Mouse (Mus musculus) MEL (cell line): ENCODE measurements around the gene Camk2b. TPM values are rescaled to one million over a fixed set of nuclear protein-coding genes. Genes with fewer than 3 reads are reported as not detected.

Source experiments
- DNase-seq: peaks from one replicate; pipeline ENCODE4 v3.0.0; 2011; ENCODE audit warnings: low read depth, low spot score
- H3K27ac ChIP-seq: 2 replicates; pipeline ENCODE4 v1.5.1; 2012; ENCODE audit warnings: low read depth, mild to moderate bottlenecking, control low read depth, low read length, moderate library complexity; ENCODE audit not compliant: control insufficient read depth
- H3K27me3 ChIP-seq, 2 experiments: fragments of 150-350 bp in 1 of 2; sonication (generic) in 1 of 2; 2 replicates each; pipeline ENCODE4 v1.6.1; 2012; ENCODE audit warnings: low read length in 2 of 2, mild to moderate bottlenecking in 2 of 2, improper control_type of control experiment in 1 of 2, moderate library complexity in 1 of 2; ENCODE audit not compliant: insufficient read depth in 2 of 2, control insufficient read depth in 1 of 2
- H3K36me3 ChIP-seq, 2 experiments: 2 replicates each; pipeline ENCODE4 v1.6.1; 2012 to 2014; ENCODE audit warnings: low read length in 2 of 2, improper control_type of control experiment in 1 of 2, inconsistent platforms in 1 of 2, mild to moderate bottlenecking in 1 of 2; ENCODE audit not compliant: insufficient read depth in 2 of 2, control insufficient read depth in 1 of 2
- H3K4me1 ChIP-seq, 2 experiments: fragments of 150-350 bp in 1 of 2; sonication (generic) in 1 of 2; 2 replicates each; pipeline ENCODE4 v1.6.1; 2012; ENCODE audit warnings: low read length in 2 of 2, improper control_type of control experiment in 1 of 2, mild to moderate bottlenecking in 1 of 2; ENCODE audit not compliant: insufficient read depth in 2 of 2, control insufficient read depth in 1 of 2
- H3K4me3 ChIP-seq, 2 experiments: fragments of 150-350 bp in 1 of 2; sonication (generic) in 1 of 2; 2 replicates each; pipeline ENCODE4 v1.5.1; 2012; ENCODE audit warnings: low read depth in 2 of 2, low read length in 2 of 2, mild to moderate bottlenecking in 2 of 2, moderate library complexity in 2 of 2, control low read depth in 1 of 2, improper control_type of control experiment in 1 of 2; ENCODE audit not compliant: control insufficient read depth in 1 of 2, insufficient read depth in 1 of 2
- H3K79me2 ChIP-seq: 2 replicates; pipeline ENCODE4 v1.6.1; 2012; ENCODE audit warnings: mild to moderate bottlenecking, low read length, moderate library complexity; ENCODE audit not compliant: control insufficient read depth, poor library complexity, insufficient read depth
- H3K9ac ChIP-seq: 2 replicates; pipeline ENCODE4 v1.6.1; 2012; ENCODE audit warnings: low read depth, mild to moderate bottlenecking, control low read depth, low read length, moderate library complexity; ENCODE audit not compliant: control insufficient read depth, poor library complexity, severe bottlenecking
- H3K9me3 ChIP-seq: fragments of 150-350 bp; sonication (generic); replicated peaks from 2 replicates; pipeline ENCODE4 v1.6.1; 2012; ENCODE audit warnings: mild to moderate bottlenecking, low read length, improper control_type of control experiment, moderate library complexity; ENCODE audit not compliant: insufficient read depth
- CHD2 ChIP-seq: IDR thresholded peaks from 2 replicates; pipeline ENCODE4 v1.6.1; 2011; ENCODE audit warnings: low read length, improper control_type of control experiment
- ELF1 ChIP-seq: IDR thresholded peaks from 2 replicates; pipeline ENCODE4 v1.6.1; 2014; ENCODE audit warnings: low read depth, mild to moderate bottlenecking, inconsistent platforms, low read length, improper control_type of control experiment, moderate library complexity
- HCFC1 ChIP-seq: IDR thresholded peaks from 2 replicates; pipeline ENCODE4 v1.6.1; 2012; ENCODE audit warnings: low read depth, mild to moderate bottlenecking, inconsistent platforms, low read length, improper control_type of control experiment, moderate library complexity
- KAT2A ChIP-seq: conservative IDR thresholded peaks from 2 replicates; pipeline ENCODE4 v1.6.1; 2012; ENCODE audit warnings: low read depth, low read length, improper control_type of control experiment, inconsistent platforms
- MAZ ChIP-seq: IDR thresholded peaks from 2 replicates; pipeline ENCODE4 v1.6.1; 2012; ENCODE audit warnings: low read depth, mild to moderate bottlenecking, inconsistent platforms, low read length, improper control_type of control experiment
- MXI1 ChIP-seq: IDR thresholded peaks from 2 replicates; pipeline ENCODE4 v1.6.1; 2011; ENCODE audit warnings: mild to moderate bottlenecking, low read depth, low read length, improper control_type of control experiment
- MYB ChIP-seq: IDR thresholded peaks from 2 replicates; pipeline ENCODE4 v1.6.1; 2011; ENCODE audit warnings: mild to moderate bottlenecking, low read depth, low read length, improper control_type of control experiment
- NELFE ChIP-seq: IDR thresholded peaks from 2 replicates; pipeline ENCODE4 v1.6.1; 2011; ENCODE audit warnings: low read depth, low read length, improper control_type of control experiment
- NRF1 ChIP-seq: IDR thresholded peaks from 2 replicates; pipeline ENCODE4 v1.6.1; 2014; ENCODE audit warnings: low read depth, mild to moderate bottlenecking, inconsistent platforms, low read length, improper control_type of control experiment, moderate library complexity; ENCODE audit not compliant: poor library complexity, insufficient read depth, severe bottlenecking
- POLR2A ChIP-seq, 2 experiments: IDR thresholded peaks; 2 replicates each; pipeline ENCODE4 v1.6.1; 2011 to 2012; ENCODE audit warnings: low read length in 2 of 2, mild to moderate bottlenecking in 2 of 2, control low read depth in 1 of 2, improper control_type of control experiment in 1 of 2, low read depth in 1 of 2, moderate library complexity in 1 of 2; ENCODE audit not compliant: control insufficient read depth in 1 of 2, insufficient read depth in 1 of 2, poor library complexity in 1 of 2
- POLR2AphosphoS5 ChIP-seq: IDR thresholded peaks from 2 replicates; pipeline ENCODE4 v1.6.1; 2012; ENCODE audit warnings: low read depth, borderline replicate concordance, mild to moderate bottlenecking, inconsistent platforms, low read length, moderate library complexity, mixed read lengths
- RAD21 ChIP-seq: IDR thresholded peaks from 2 replicates; pipeline ENCODE4 v1.6.1; 2011; ENCODE audit warnings: mild to moderate bottlenecking, low read depth, low read length, improper control_type of control experiment
- RCOR1 ChIP-seq: IDR thresholded peaks from 2 replicates; pipeline ENCODE4 v1.6.1; 2012; ENCODE audit warnings: low read depth, mild to moderate bottlenecking, inconsistent platforms, low read length, improper control_type of control experiment
- TAL1 ChIP-seq: IDR thresholded peaks from 2 replicates; pipeline ENCODE4 v1.6.1; 2012; ENCODE audit warnings: mild to moderate bottlenecking, inconsistent platforms, low read length, moderate library complexity, mixed read lengths
- TCF12 ChIP-seq: IDR thresholded peaks from 2 replicates; pipeline ENCODE4 v1.6.1; 2014; ENCODE audit warnings: low read depth, mild to moderate bottlenecking, inconsistent platforms, low read length, improper control_type of control experiment, moderate library complexity
- UBTF ChIP-seq: IDR thresholded peaks from 2 replicates; pipeline ENCODE4 v1.6.1; 2012; ENCODE audit warnings: low read depth, mild to moderate bottlenecking, inconsistent platforms, low read length, improper control_type of control experiment, moderate library complexity, borderline replicate concordance; ENCODE audit not compliant: insufficient read depth
- USF1 ChIP-seq: IDR thresholded peaks from 2 replicates; pipeline ENCODE4 v1.6.1; 2014; ENCODE audit warnings: low read depth, mild to moderate bottlenecking, inconsistent platforms, low read length, improper control_type of control experiment, moderate library complexity
- USF2 ChIP-seq, 2 experiments: IDR thresholded peaks; 2 replicates each; pipeline ENCODE4 v1.6.1; 2011 to 2012; ENCODE audit warnings: improper control_type of control experiment in 2 of 2, low read length in 2 of 2, borderline replicate concordance in 1 of 2, inconsistent platforms in 1 of 2, low read depth in 1 of 2, mild to moderate bottlenecking in 1 of 2; ENCODE audit not compliant: insufficient read depth in 1 of 2
- ZC3H11A ChIP-seq: IDR thresholded peaks from 2 replicates; pipeline ENCODE4 v1.6.1; 2012; ENCODE audit warnings: low read depth, mild to moderate bottlenecking, inconsistent platforms, low read length, improper control_type of control experiment
- ZKSCAN1 ChIP-seq: IDR thresholded peaks from 2 replicates; pipeline ENCODE4 v1.6.1; 2012; ENCODE audit warnings: low read depth, mild to moderate bottlenecking, inconsistent platforms, low read length, improper control_type of control experiment, moderate library complexity
- ZNF384 ChIP-seq: IDR thresholded peaks from 2 replicates; pipeline ENCODE4 v1.6.1; 2012; ENCODE audit warnings: low read depth, mild to moderate bottlenecking, inconsistent platforms, low read length, improper control_type of control experiment
- polyA plus RNA-seq, 2 experiments: library from polyadenylated mRNA; stranded (reverse) in 1 of 2; unstranded in 1 of 2; fragments of >175 nt in 1 of 2; fragments of >200 nt in 1 of 2; gene quantifications; 2 replicates each; pipeline versions ENCODE4 v1.2.1 to v1.2.4; 2012; ENCODE audit warnings: low replicate concordance in 2 of 2, low read depth in 1 of 2; ENCODE audit not compliant: insufficient read length in 2 of 2, insufficient read depth in 1 of 2, missing spikeins in 1 of 2
- total RNA-seq: library from RNA; depleted of rRNA; stranded (reverse); fragments of 300-350 nt; gene quantifications from 2 replicates; pipeline ENCODE4 v1.2.3, GENCODE M21; 2012

The Camk2b gene
- total and polyA plus RNA-seq, 3 experiments: 0.04 TPM; not detected in 1

GRCm38 (mm10) chr11:6020897-6021839 lies 45.0 kb downstream of the Camk2b start:
- Histone ChIP-seq H3K27me3 (peaks cover 0 to 3% of the 10 kb centered on the region in 2 experiments; a peak in 2 of 4 replicates), H3K4me1 (no peaks in the 10 kb centered on the region), H3K36me3 (no peaks in the 10 kb centered on the region), H3K9ac (no peak overlapping the region), H3K79me2 (no peaks in the 10 kb centered on the region), H3K27ac (no peak overlapping the region), H3K9me3 (no peaks in the 10 kb centered on the region), H3K4me3 (no peak overlapping the region)
- TF ChIP-seq CHD2 (no peak), TAL1 (no peak), RCOR1 (no peak), ELF1 (no peak), NRF1 (no peak), USF1 (no peak), MAZ (no peak), UBTF (no peak), ZKSCAN1 (no peak), POLR2A (IDR thresholded peaks at IDR 0.05; ENCODE audit: control insufficient read depth in 1 of 2, insufficient read depth in 1 of 2, low read depth in 1 of 2, low read length in 2 of 2, poor library complexity in 1 of 2) (no peak), MXI1 (no peak), RAD21 (no peak), NELFE (no peak), USF2 (IDR thresholded peaks at IDR 0.05; ENCODE audit: borderline replicate concordance in 1 of 2, insufficient read depth in 1 of 2, low read depth in 1 of 2, low read length in 2 of 2) (no peak), ZNF384 (no peak), HCFC1 (no peak), MYB (no peak), ZC3H11A (no peak), TCF12 (no peak), KAT2A (no peak)
- no peak for DNase-seq

DNA sequence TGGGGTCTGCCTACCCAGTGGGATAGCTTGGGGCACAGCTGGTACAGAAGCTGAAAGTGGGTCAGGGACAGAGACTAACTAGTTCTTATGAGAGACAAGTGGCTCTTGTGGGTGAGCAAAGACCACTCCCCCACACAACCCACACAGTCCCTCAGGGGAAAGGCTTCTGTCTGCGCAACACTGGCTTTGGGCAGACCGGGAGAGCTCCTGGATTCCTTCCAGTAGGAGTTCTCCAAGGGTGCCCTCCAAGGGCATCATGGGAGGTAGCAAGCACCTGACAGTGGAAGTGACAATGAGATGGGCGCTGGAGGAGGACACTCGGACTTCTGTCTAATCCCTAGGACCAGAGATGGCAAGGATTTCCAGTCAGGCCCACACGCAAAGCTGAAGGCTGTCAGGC lies 45.8 kb downstream of the Camk2b start:
- TF ChIP-seq MXI1 (no peak), MAZ (no peak), POLR2AphosphoS5 (no peak)
- Histone ChIP-seq H3K27me3 (peaks cover 0 to 3% of the 10 kb centered on the region in 2 experiments; a peak in 2 of 4 replicates), H3K9me3 (no peaks in the 10 kb centered on the region), H3K9ac (no peak overlapping the region), H3K79me2 (no peaks in the 10 kb centered on the region), H3K4me1 (no peaks in the 10 kb centered on the region), H3K4me3 (no peak overlapping the region), H3K36me3 (no peaks in the 10 kb centered on the region), H3K27ac (no peak overlapping the region)
- no peak for DNase-seq
